Mouse (Mus musculus) kidney, embryonic 16.5 days (tissue): ENCODE data around the gene Zfpm1. TPM values are rescaled to one million over a fixed set of nuclear protein-coding genes. Genes with fewer than 3 reads are reported as not detected.

Source experiments
- ATAC-seq: fragments of 200-750 bp; cut with Nextera tagmentation; 2 replicates; pipeline ENCODE4 v1.8.0; 2017; ENCODE audit warnings: moderate TSS enrichment; ENCODE audit not compliant: low FRiP score, low TSS enrichment
- H3K27ac ChIP-seq: fragments of 300-500 bp; sonication (generic); 2 replicates; pipeline ENCODE4 v1.5.1; 2014; ENCODE audit warnings: low read length
- H3K27me3 ChIP-seq: fragments of 300-500 bp; sonication (generic); 2 replicates; pipeline ENCODE4 v1.6.1; 2014; ENCODE audit warnings: low read length, control low read depth, mixed read lengths; ENCODE audit not compliant: insufficient read depth
- H3K36me3 ChIP-seq: fragments of 300-500 bp; sonication (generic); 2 replicates; pipeline ENCODE4 v1.6.1; 2014; ENCODE audit warnings: low read length, control low read depth, mixed read lengths; ENCODE audit not compliant: insufficient read depth
- H3K4me1 ChIP-seq: fragments of 300-500 bp; sonication (generic); 2 replicates; pipeline ENCODE4 v1.6.1; 2014; ENCODE audit warnings: low read length, control low read depth, mixed read lengths; ENCODE audit not compliant: insufficient read depth
- H3K4me2 ChIP-seq: fragments of 300-500 bp; sonication (generic); replicated peaks from 2 replicates; pipeline ENCODE4 v1.6.1; 2014; ENCODE audit warnings: low read depth, low read length
- H3K4me3 ChIP-seq: fragments of 300-500 bp; sonication (generic); 2 replicates; pipeline ENCODE4 v1.5.1; 2014; ENCODE audit warnings: mild to moderate bottlenecking, low read length
- H3K9ac ChIP-seq: fragments of 300-500 bp; sonication (generic); replicated peaks from 2 replicates; pipeline ENCODE4 v1.6.1; 2014; ENCODE audit warnings: low read length
- H3K9me3 ChIP-seq: fragments of 300-500 bp; sonication (generic); 2 replicates; pipeline ENCODE4 v1.6.1; 2016; ENCODE audit warnings: low read length, control low read depth
- WGBS: fragments of 180-500 bp; shearing (Covaris S2); extraction: QIAGEN DNeasy Blood & Tissue Kit; methylation state at CpG from one replicate; pipeline ENCODE4 v1.1.7; 2014; 5-methylcytosine and 5-hydroxymethylcytosine counted together
- polyA plus RNA-seq: library from polyadenylated mRNA; unstranded; fragments of >200 nt; fragmentation: Nextera tagmentation; extraction: Ambion mirVana; gene quantifications from 2 replicates; pipeline ENCODE4 v1.2.1, GENCODE M21; 2015

The Zfpm1 gene
- polyA plus RNA-seq, 1 experiment from 2014 or later, result 1.6 TPM

DNA sequence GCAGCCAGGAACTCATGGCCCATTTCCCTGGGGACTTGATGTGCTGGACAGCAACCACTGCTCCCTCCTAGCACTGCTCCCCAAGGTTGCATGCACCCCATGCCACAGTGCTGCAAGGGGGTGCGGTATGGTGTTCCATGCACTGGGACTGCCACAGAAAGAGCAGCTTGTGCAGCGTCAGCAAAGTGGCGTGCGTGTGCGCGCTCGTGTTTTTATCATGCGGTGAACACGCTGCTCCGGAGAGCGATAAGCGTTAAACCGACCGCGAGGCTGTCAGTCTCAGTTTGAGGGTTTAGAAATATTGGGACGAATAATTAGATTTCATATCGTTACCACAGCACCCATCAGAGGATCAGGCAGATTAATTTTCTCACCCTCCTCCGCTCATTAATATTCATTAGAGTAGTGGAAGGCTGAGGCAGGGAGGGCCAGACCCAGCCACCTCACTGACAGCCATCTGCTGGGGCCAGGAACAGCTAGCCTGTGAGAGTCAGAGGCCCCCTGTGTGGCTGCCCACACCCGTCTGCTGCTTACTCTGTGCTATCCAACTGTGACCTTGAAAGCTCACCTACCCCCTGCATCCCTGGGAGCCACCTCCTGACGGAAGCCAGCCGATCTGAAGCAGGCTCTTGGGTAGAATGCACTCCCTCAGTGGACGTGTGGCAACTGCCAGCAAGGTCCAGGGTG lies 47.8 kb downstream of the Zfpm1 start:
- no peak for ATAC-seq
- H3K4me3 ChIP-seq, result no peak overlapping the region
- WGBS, result 81% methylated on average over 22 of the region's 22 CpGs
- no peak overlapping the region for H3K9ac ChIP-seq
- no peak overlapping the region for H3K4me2 ChIP-seq
- no peaks in the 10 kb centered on the region; the same call in 1 of the 2 replicates for H3K27me3 ChIP-seq
- H3K36me3 ChIP-seq, result 0 out of 2 replicates have a peak, but pooled peaks cover 3% of the 10 kb centered on the region
- H3K27ac ChIP-seq, result no peak overlapping the region
- H3K4me1 ChIP-seq, result peaks cover 34% of the 10 kb centered on the region
- H3K9me3 ChIP-seq, result no peaks in the 10 kb centered on the region

- no peaks in the 10 kb centered on the region for H3K9me3 ChIP-seq
- H3K9ac ChIP-seq, result 0 out of 2 replicates have a peak overlapping the region, but pooled peaks have one; percentile 22
- peak overlapping the region; percentile 82 for H3K27ac ChIP-seq
- 70% methylated on average over 12 of the region's 12 CpGs for WGBS
- peaks cover 9% of the 10 kb centered on the region for H3K27me3 ChIP-seq
- H3K4me2 ChIP-seq, result no peak overlapping the region
- peaks cover 32% of the 10 kb centered on the region for H3K4me1 ChIP-seq
- H3K4me3 ChIP-seq, result no peak overlapping the region
- ATAC-seq, result no peak
- 0 out of 2 replicates have a peak, but pooled peaks cover 3% of the 10 kb centered on the region for H3K36me3 ChIP-seq
These were observed 48.6 kb downstream of the Zfpm1 start for GRCm38 (mm10) chr8:122330446-122331133.

DNA sequence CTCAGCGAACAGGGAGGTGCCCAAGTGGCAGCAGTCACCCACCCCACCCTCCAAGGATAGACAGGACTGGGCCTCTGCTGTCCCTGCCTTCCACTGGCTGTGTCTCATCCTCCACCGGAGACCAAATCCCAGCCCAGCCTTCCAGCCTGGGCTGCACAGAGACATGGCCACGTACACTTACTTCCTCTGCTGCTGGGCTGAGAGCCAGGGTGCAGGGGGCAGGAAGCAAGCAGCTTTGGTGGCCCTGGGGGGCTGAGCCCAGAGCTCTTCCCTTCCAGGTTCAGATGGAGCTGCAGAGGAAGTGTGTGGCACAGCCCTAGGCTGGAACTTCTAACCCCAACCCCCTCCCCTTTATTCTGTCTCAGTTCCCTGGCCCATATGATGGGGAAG lies 49.2 kb downstream of the Zfpm1 start:
- H3K4me2 ChIP-seq, result no peak overlapping the region
- peaks cover 6% of the 10 kb centered on the region; the same call in 1 of the 2 replicates for H3K36me3 ChIP-seq
- peak; percentile 65 for ATAC-seq
- no peak overlapping the region for H3K4me3 ChIP-seq
- no peaks in the 10 kb centered on the region for H3K9me3 ChIP-seq
- no peak overlapping the region for H3K9ac ChIP-seq
- peaks cover 31% of the 10 kb centered on the region for H3K4me1 ChIP-seq
- peaks cover 10% of the 10 kb centered on the region for H3K27me3 ChIP-seq
- peak overlapping the region; percentile 82 for H3K27ac ChIP-seq
- 60% methylated on average over 3 of the region's 3 CpGs for WGBS

- Histone ChIP-seq H3K36me3 (peaks cover 11% of the 10 kb centered on the region), H3K9ac (no peak overlapping the region), H3K27ac (no peak overlapping the region), H3K4me3 (no peak overlapping the region), H3K4me2 (no peak overlapping the region), H3K4me1 (peaks cover 30% of the 10 kb centered on the region), H3K27me3 (peaks cover 27% of the 10 kb centered on the region), H3K9me3 (no peaks in the 10 kb centered on the region)
- 0 out of 2 replicates have a peak, but pooled peaks have one; percentile 28 for ATAC-seq
- WGBS, result 73% methylated on average over 6 of the region's 6 CpGs
These were observed 51.0 kb downstream of the Zfpm1 start for GRCm38 (mm10) chr8:122332753-122333506.

- Histone ChIP-seq H3K27me3 (peaks cover 30% of the 10 kb centered on the region), H3K36me3 (peaks cover 11% of the 10 kb centered on the region), H3K4me1 (peaks cover 30% of the 10 kb centered on the region), H3K27ac (no peak overlapping the region), H3K9me3 (no peaks in the 10 kb centered on the region), H3K4me3 (no peak overlapping the region), H3K4me2 (no peak overlapping the region), H3K9ac (no peak overlapping the region)
- no peak for ATAC-seq
- 91% methylated on average over 7 of the region's 7 CpGs for WGBS
These were observed 51.6 kb downstream of the Zfpm1 start for GRCm38 (mm10) chr8:122333531-122333930.

GRCm38 (mm10) chr8:122334791-122335490 lies 53.0 kb downstream of the Zfpm1 start:
- no peak overlapping the region for H3K4me3 ChIP-seq
- peaks cover 11% of the 10 kb centered on the region for H3K36me3 ChIP-seq
- peaks cover 29% of the 10 kb centered on the region for H3K4me1 ChIP-seq
- no peak overlapping the region for H3K27ac ChIP-seq
- WGBS, result 90% methylated on average over 13 of the region's 13 CpGs
- no peaks in the 10 kb centered on the region for H3K9me3 ChIP-seq
- no peak overlapping the region for H3K4me2 ChIP-seq
- peaks cover 30% of the 10 kb centered on the region for H3K27me3 ChIP-seq
- ATAC-seq, result no peak
- peak overlapping the region; percentile 18; the same call in 1 of the 2 replicates for H3K9ac ChIP-seq

GRCm38 (mm10) chr8:122335638-122336250 lies 53.8 kb downstream of the Zfpm1 start:
- H3K4me1 ChIP-seq, result peaks cover 21% of the 10 kb centered on the region
- peak overlapping the region; percentile 59 for H3K4me3 ChIP-seq
- peaks cover 30% of the 10 kb centered on the region for H3K27me3 ChIP-seq
- peak overlapping the region; percentile 80 for H3K4me2 ChIP-seq
- no peak overlapping the region for H3K27ac ChIP-seq
- peaks cover 11% of the 10 kb centered on the region for H3K36me3 ChIP-seq
- peak; percentile 13 for ATAC-seq
- H3K9me3 ChIP-seq, result no peaks in the 10 kb centered on the region
- 20% methylated on average over 53 of the region's 57 CpGs for WGBS
- H3K9ac ChIP-seq, result peak overlapping the region; percentile 59

DNA sequence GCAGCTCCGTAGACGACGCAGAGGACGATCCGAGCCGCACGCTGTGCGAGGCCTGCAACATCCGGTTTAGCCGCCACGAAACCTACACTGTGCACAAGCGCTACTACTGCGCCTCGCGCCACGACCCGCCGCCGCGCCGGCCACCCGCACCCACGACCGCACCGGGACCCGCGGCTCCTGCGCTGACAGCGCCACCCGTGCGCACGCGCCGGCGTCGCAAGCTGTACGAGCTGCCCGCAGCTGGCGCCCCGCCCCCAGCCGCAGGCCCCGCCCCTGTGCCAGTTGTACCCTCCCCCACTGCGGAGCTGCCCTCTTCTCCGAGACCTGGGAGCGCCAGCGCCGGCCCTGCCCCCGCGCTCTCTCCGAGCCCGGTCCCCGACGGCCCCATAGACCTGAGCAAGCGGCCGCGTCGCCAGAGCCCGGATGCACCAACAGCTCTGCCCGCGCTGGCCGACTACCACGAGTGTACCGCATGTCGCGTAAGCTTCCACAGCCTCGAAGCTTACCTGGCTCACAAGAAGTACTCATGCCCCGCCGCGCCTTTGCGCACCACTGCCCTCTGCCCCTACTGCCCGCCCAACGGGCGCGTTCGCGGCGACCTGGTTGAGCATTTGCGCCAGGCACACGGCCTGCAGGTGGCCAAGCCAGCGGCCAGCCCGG lies 54.4 kb downstream of the Zfpm1 start:
- WGBS, result 6% methylated on average over 60 of the region's 81 CpGs
- H3K4me3 ChIP-seq, result peak overlapping the region; percentile 59
- peak overlapping the region; percentile 59 for H3K9ac ChIP-seq
- ATAC-seq, result peak; percentile 66
- H3K4me2 ChIP-seq, result peak overlapping the region; percentile 80
- no peak overlapping the region for H3K27ac ChIP-seq
- H3K27me3 ChIP-seq, result peaks cover 30% of the 10 kb centered on the region
- H3K4me1 ChIP-seq, result peaks cover 15% of the 10 kb centered on the region
- H3K9me3 ChIP-seq, result no peaks in the 10 kb centered on the region
- peaks cover 11% of the 10 kb centered on the region for H3K36me3 ChIP-seq
